Mouse (Mus musculus) G1E (cell line): ENCODE measurements around the gene Rnf185.

ENCODE experiments used
- CTCF ChIP-seq: IDR thresholded peaks from 2 replicates; pipeline ENCODE4 v1.5.1; 2012; ENCODE audit warnings: low read depth, low read length, inconsistent platforms, mixed read lengths
- TAL1 ChIP-seq: conservative IDR thresholded peaks from 2 replicates; pipeline ENCODE4 v1.6.1; 2012; ENCODE audit warnings: low read depth, low read length, inconsistent platforms, mixed read lengths

DNA sequence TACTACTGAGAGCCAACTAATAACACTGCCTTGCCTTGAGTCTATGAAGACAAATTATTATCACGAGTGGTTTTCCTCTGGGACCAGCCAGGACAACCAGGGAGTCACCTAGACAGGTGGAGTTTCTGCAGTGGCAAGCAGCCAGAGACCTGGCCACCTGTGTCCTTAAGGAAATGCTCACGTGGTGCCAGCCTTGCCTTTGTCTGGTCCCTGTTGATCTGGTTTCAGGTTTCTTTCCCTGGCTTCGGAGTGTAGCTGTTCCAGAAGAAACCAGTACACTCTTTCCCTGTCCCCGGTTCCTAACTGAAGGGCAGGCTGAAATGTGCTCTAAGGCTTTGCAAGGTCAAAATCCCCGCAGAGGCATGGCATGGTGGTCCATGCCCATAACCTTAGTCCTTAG, 44.6 kb upstream of the Rnf185 start:
- TF ChIP-seq TAL1 (no peak), CTCF (no peak)
